Mouse (Mus musculus) cortical plate, adult 2 months (tissue): ENCODE results near the gene Gm2a. TPM values are rescaled to one million over a fixed set of nuclear protein-coding genes. Genes with fewer than 3 reads are reported as not detected.
A peak's percentile ranks its signal among the peaks of the same experiment; 100 is the strongest.
"Not testable (repeated sequence)": the region's sequence is repeated elsewhere in the genome, so short reads cannot be mapped to it uniquely, and the experiment has no call there.

Experiments
- H3K27ac ChIP-seq: fragments of 200-500 bp; 2 replicates; pipeline ENCODE4 v1.5.1; 2012; ENCODE audit warnings: low read length, control low read depth, inconsistent platforms; ENCODE audit not compliant: insufficient read depth
- H3K4me1 ChIP-seq: fragments of 200-500 bp; 2 replicates; pipeline ENCODE4 v1.6.1; 2011; ENCODE audit warnings: low read length; ENCODE audit not compliant: control insufficient read depth, insufficient read depth
- H3K4me3 ChIP-seq: fragments of 200-500 bp; 2 replicates; pipeline ENCODE4 v1.5.1; 2011; ENCODE audit warnings: mild to moderate bottlenecking, low read length, control low read depth; ENCODE audit not compliant: insufficient read depth
- CTCF ChIP-seq: fragments of 200-500 bp; IDR thresholded peaks from 2 replicates; pipeline ENCODE4 v1.5.1; 2011; ENCODE audit warnings: mild to moderate bottlenecking, control low read depth, low read length; ENCODE audit not compliant: insufficient read depth; ENCODE audit errors: extremely low read depth
- POLR2A ChIP-seq: fragments of 200-500 bp; IDR thresholded peaks from 2 replicates; pipeline ENCODE4 v1.6.1; 2011; ENCODE audit warnings: mild to moderate bottlenecking, low read length, control low read depth; ENCODE audit not compliant: insufficient read depth; ENCODE audit errors: extremely low read depth
- polyA plus RNA-seq: library from polyadenylated mRNA; depleted of rRNA; stranded (reverse); fragments of >200 nt; gene quantifications from 2 replicates; pipeline ENCODE4 v1.2.3, GENCODE M21; 2012

Gene Gm2a
- polyA plus RNA-seq, 1 experiment = 44.4 TPM

GRCm38 (mm10) chr11:55075602-55076001, 22.3 kb upstream of the Gm2a start:
- Histone ChIP-seq H3K4me3 (no peak overlapping the region), H3K27ac (no peak overlapping the region), H3K4me1 (no peaks in the 10 kb centered on the region)
- TF ChIP-seq CTCF = no peak
- no peak for TF ChIP-seq POLR2A

- H3K4me3 ChIP-seq = no peak overlapping the region
- no peaks in the 10 kb centered on the region for H3K4me1 ChIP-seq
- no peak overlapping the region for H3K27ac ChIP-seq
- TF ChIP-seq CTCF = no peak
- no peak for TF ChIP-seq POLR2A
Measured at GRCm38 (mm10) chr11:55076234-55076633, 21.7 kb upstream of the Gm2a start.

DNA sequence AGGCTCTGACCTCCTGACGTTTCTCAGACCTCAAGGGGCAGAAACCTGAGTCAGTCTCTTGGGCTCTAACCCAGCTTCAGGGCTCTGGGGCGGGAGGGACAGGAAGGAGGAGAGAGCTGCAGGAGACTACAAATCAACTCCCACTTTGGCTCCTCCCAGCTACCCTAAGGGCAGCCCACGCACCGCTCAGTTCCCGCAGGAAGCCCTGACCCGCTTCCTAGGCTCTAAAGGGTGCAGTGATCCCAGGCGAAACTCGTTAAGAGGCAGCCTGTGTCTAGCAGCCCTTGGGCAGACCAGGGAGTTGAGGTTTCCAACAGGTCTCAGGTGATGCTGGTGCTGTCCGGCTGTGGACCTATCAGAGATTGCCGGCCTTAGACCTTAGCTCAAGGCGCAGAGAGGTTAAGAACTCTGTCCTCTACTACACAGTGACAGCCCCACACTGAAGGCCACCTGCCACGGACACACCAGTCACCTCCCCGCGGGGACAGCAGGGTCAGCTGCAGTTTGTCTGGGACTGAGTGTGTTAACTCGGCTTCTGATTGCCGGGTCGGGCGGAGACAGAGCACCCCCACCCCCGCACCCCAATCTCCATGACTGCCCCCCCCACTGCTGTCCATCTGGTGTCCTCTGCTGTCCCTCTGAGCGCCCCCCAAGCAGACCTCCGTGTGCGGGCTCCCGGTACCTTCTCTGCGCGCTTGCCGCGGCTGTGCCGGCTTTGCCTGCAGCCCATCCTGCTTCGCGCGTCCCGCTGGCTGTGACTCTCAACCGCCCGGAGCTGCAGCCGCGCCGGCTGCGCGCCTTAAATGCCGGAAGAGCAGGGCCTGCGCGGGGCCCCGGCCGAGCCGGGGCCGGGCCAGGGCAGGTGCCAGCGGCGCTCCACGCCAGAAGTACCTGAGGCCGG, 20.3 kb upstream of the Gm2a start, which contains the start of gene Ccdc69:
Ccdc69 (minus strand) TSS at position 801 of the 901 bp plus-strand sequence.
- Histone ChIP-seq H3K4me3 (peak within 1 kb of the TSS; percentile 45), H3K27ac (no peak within 1 kb of the TSS), H3K4me1 (no peaks in the 10 kb centered on the region)
- no peak for TF ChIP-seq CTCF
- no peak for TF ChIP-seq POLR2A

DNA sequence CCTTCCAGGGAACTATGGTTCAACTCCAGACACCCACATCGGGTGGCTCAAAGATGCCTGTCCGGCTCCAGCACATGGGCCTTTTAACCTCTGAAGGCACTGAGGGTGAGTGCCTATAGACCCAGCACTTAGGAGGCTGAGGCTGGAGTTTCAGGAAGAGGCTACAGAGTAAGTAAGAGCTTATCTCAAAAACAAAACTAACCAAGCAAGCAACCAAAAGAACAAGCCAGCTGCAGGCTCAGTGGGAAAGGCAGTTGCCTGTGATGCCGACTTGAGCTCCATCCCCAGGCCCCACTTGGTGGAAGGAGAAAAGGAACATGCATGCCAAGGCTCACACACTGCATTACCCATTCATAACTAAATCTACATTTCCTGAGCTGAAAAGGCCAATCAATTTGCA, 19.4 kb upstream of the Gm2a start:
- TF ChIP-seq CTCF = no peak
- no peak for TF ChIP-seq POLR2A
- no peak overlapping the region for H3K4me3 ChIP-seq
- H3K27ac ChIP-seq = no peak overlapping the region
- H3K4me1 ChIP-seq = no peaks in the 10 kb centered on the region

- Histone ChIP-seq H3K4me1 (no peaks in the 10 kb centered on the region), H3K27ac (no peak overlapping the region), H3K4me3 (no peak overlapping the region)
- TF ChIP-seq POLR2A (no peak), CTCF (no peak)
Measured at GRCm38 (mm10) chr11:55079180-55079579, 18.7 kb upstream of the Gm2a start.

GRCm38 (mm10) chr11:55081206-55081605, 16.7 kb upstream of the Gm2a start:
- no peak for TF ChIP-seq POLR2A
- no peak for TF ChIP-seq CTCF
- H3K4me1 ChIP-seq = no peaks in the 10 kb centered on the region
- H3K27ac ChIP-seq = no peak overlapping the region
- H3K4me3 ChIP-seq = no peak overlapping the region

GRCm38 (mm10) chr11:55084629-55085028, 13.3 kb upstream of the Gm2a start:
- H3K4me3 ChIP-seq = no peak overlapping the region
- no peak overlapping the region for H3K27ac ChIP-seq
- TF ChIP-seq POLR2A = no peak
- TF ChIP-seq CTCF = no peak
- H3K4me1 ChIP-seq = no peaks in the 10 kb centered on the region

DNA sequence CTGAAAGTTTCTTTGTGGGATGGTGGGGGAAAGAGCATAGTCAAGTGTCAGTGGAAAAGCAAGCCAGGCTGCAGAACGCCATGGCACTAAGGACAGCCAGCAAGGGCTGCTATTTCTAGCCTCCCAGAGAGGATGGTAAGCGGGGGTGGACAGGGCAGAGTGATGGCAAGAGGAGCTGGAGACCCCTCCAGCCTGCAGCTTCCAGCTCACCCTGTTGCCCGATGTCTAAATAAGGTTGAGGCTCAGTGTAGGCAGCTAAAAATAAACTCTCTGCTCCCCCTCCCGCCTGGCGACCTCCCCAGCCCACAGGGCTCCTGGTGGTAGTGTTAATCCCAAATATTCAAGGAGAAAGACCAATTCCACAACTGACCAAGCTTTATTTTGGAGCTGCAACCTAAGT, 12.5 kb upstream of the Gm2a start:
- no peaks in the 10 kb centered on the region for H3K4me1 ChIP-seq
- no peak overlapping the region for H3K4me3 ChIP-seq
- no peak for TF ChIP-seq POLR2A
- TF ChIP-seq CTCF = no peak
- no peak overlapping the region for H3K27ac ChIP-seq

- TF ChIP-seq POLR2A = no peak
- peak; percentile 87 for TF ChIP-seq CTCF
- Histone ChIP-seq H3K4me1 (no peaks in the 10 kb centered on the region), H3K4me3 (no peak overlapping the region), H3K27ac (no peak overlapping the region)
Measured at GRCm38 (mm10) chr11:55087006-55087405, 10.9 kb upstream of the Gm2a start.

GRCm38 (mm10) chr11:55089892-55090291, 8.0 kb upstream of the Gm2a start:
- Histone ChIP-seq H3K4me3 (no peak overlapping the region), H3K4me1 (no peaks in the 10 kb centered on the region), H3K27ac (no peak overlapping the region)
- no peak for TF ChIP-seq CTCF
- no peak for TF ChIP-seq POLR2A

GRCm38 (mm10) chr11:55093096-55093495, 4.8 kb upstream of the Gm2a start:
- Histone ChIP-seq H3K4me1 (no peaks in the 10 kb centered on the region), H3K4me3 (no peak overlapping the region), H3K27ac (no peak overlapping the region)
- TF ChIP-seq CTCF (no peak), POLR2A (no peak)

GRCm38 (mm10) chr11:55096296-55096695, 1.6 kb upstream of the Gm2a start:
- not testable (repeated sequence) for H3K4me3 ChIP-seq, H3K4me1 ChIP-seq, H3K27ac ChIP-seq
